Mouse (Mus musculus) kidney, postnatal 10 days (tissue): ENCODE results near the gene Galnt10.

Source experiments
- DNase-seq: peaks from one replicate; pipeline ENCODE4 v3.0.0; 2021; ENCODE audit warnings: mixed read lengths

Galnt10 gene

DNA sequence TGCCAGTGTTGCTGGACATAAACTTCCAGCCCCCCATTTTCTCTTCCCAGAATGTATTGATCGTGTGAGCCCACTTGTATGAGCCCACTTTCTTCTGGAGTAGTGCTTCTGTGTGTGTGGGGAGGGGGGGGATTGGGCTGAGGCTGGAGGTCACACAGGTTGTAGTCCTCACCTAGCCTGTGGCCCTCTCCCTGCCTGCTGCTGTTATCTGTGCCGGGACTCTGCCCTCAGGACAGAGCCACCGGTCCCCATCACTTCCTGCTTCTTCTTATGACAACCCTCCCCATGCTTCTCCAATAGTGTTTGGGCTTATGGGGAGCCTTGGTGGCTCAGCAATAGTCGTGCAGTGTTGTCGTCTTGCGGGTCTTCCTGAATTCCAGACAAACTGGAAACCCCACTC, 46.7 kb downstream of the Galnt10 start:
- no peak for DNase-seq

- no peak for DNase-seq
Measured at GRCm38 (mm10) chr11:57692726-57693125, 47.5 kb downstream of the Galnt10 start.

GRCm38 (mm10) chr11:57694486-57694885, 49.2 kb downstream of the Galnt10 start:
- no peak for DNase-seq

DNA sequence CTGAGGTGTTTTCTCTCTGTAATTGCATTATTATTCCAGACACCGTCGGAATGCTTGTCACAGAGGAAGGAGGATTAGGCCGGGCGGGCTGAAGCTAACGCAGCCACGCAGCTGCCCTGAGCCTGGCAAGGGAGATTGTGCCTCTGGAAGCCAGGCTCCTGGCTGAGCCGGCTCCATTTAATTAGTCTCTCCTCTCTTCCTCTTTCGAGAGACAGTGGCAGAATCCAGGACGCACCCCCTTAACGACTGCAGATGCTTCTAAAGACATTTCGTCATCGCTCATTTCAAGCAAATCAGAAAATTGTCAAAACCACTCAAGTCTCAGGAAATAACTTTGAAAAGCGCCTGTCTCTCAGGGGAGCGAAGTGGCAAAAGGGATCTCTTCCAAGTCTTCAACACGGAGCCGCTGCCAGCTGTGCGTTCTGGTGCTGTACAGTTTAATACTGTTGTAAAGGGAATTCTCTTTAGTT, 51.0 kb downstream of the Galnt10 start:
- no peak for DNase-seq

DNA sequence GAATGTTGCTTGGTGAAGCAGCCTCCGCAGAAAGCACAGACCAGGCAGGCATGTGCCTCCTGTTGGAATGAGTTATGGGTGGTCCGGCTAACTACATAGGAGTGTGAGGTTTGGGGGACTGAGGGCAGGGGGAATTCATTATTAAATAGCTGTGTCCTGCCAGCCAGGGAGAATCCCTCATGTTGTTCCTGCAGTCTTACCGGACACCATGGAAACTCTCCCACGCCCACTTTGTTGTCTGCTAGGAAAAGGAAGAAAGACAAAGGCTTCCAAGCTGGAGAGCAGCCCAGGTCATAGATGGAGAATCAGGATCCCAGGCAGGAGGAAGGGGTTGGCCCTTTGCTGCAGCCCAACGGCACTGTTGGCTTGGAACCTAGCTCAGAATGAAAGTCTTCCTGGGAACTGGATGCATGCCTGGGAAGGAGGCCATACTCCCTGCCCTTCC, 51.6 kb downstream of the Galnt10 start:
- peak; percentile 71 for DNase-seq

DNA sequence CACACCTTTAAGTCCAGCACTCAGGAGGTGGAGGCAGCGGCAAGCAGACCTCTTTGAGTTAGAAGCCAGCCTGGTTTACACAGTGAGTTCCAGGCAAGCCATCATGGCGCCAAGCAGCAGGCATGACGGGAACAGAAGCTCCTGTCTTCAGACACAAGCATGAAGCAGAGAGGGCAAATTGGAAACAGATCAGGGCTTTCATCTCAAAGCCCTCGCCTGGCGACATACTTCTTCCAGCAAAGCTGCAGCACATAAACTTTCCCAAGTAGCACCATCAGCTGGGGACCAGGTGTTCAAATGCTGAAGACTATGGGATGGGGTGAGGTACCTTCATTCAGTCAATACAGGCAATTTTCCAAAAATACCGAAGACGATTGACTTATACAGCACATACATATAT, 54.9 kb downstream of the Galnt10 start:
- no peak for DNase-seq

- peak; percentile 51 for DNase-seq
Measured at GRCm38 (mm10) chr11:57701193-57701925, 56.1 kb downstream of the Galnt10 start.

DNA sequence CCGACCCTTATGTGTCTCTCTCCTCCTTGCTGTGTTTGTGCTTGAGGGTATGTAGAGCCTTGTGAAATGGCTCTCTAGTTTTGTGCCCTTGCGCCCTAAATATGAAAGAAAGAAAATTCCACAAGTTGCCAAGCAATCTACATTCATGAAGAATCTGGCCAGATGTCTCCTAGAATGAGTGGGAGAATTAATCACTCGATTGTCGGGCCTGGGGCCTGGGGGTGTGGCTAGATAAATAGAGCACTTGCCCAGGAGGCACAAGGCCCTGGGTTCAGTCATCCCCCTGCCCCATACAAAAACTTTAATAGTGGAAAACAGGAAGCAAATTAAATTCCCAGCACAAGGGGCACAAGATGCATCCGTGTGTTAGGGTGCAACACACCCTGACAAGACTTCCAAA, 56.7 kb downstream of the Galnt10 start:
- DNase-seq: no peak

DNA sequence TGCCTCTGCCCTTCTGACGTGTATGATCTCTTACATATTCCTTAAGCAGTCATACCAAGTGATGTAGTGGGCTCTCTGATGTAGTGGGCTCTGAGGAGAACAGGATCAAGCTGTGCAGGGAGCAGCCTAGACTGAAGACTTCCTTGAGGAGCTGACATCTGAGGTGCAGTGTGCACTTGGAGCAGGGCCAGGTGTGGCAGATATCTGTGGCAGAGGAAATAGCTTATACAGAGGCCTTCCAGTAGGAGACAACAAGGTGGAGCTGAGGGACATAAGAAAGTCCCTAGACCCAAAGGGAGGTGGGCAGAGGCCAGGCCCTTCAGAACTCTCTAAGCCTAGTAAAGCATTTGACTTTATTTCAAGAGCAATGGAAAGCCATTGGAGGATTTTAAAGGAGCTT, 61.4 kb downstream of the Galnt10 start:
- DNase-seq: no peak

DNA sequence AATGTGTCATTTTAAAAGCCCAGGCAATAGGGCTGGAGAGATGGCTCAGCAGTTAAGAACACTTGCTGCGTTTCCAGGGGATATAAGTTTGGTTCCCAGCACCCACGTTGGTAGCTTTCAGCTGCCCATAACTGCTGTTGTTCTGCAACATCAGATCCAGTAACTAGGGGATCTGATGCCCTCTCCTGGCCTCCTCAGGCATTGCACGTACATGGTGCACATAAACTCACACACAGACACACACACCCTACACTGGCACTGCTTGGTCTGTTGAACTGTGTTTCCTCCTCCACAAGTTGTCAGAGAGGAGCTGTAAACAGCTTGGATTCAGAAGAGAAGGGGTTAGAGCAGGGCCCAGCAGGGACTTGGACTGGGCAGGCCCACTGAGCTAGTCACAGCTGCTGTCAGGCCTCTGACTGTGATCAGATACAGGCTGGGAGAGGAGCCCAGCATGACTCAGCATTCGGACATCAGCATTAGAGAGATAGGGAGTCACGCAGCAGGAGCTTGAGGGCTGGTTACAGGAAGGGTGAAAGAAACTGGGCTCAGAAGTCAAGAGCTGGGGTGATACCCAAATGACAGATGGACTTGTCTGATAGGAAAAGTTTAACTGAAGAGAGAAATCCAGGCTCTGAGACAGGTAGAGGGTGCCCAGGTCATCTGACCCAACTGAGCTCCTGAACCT, 62.0 kb downstream of the Galnt10 start:
- DNase-seq: no peak

DNA sequence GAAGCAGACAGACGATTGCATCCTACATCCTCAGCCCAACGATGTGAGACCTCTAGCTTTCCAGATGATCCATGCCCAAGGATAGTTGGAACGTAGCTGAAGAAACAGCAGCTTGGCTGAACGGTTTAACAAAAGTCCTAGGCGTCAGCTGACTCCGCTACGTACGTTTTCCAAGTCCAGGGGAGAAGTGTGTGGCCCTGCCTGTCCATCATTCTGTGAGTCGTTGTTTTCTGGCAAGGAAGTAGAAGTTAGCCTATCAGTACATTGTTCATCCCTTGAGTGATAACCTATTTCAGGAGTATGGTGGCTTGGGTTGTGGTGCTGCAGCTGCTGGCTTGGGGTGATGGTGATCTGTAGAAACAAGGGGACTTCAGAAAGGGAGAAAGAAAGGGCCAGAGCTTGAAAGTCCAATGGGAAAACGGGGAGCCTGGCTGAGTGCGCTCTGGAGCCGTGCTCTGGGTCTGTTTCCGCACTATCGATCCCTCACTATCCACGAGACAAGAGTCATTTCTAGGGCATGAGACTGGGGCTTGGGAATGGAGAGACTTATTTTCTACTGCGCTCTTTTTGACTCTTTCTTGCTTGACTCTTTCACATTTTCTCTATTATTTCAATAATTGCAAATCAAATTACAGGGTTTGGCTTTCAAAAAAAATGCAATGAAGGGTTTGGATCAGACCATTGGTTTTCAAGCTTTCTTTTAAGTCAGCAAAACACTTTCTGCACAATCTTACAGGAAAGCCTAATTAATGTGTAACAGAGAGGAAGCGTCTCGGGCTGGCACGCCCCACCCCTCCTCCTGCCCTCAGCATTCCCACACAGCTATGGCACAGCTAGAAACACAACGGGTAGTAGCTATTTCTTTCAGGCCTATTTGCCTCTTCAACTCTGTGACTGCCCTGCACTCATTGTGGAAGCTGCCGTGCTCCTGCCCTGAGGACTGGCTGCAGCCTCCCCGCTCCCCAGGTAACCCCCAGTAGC, 63.2 kb downstream of the Galnt10 start:
- DNase-seq: peak; percentile 53

DNA sequence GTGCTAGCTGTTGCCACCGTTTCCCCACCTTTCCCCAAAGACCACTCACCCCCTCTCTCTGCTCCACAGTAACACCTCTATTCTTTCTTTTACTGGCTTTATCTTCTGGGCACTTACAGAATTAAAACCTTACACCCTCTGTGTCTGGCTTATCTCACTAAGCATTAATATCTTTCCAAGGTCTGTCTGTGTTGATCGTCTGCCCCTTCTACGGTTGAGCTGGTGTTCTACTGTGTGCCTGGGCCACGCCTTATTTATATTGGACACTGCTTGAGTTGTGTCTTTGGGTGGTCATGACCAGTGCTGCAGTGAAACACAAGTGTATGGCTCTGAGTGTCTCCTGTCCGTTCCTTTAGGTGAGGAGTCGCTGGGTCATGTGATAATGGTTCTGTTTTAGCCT, 68.7 kb downstream of the Galnt10 start:
- DNase-seq: no peak

DNA sequence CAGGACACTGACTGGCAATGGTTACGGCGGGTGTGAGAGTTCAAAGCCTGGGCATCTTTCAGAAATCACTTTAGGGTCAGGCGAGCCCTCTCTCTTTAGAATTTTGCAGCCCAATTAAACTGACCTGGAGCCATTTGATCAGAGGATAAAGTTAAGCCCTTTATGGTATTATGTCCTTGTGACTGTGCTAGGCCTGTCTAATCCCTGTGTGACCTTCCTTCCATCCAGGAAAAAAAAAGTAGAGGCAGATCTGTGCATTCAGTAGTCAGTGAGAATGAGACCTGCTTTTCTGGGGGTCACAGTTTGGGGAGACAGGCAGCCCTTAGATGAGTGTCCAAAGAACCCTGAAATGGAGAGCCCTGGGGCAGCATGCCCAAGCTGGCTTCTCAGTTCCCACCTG, 71.5 kb downstream of the Galnt10 start:
- DNase-seq: no peak

DNA sequence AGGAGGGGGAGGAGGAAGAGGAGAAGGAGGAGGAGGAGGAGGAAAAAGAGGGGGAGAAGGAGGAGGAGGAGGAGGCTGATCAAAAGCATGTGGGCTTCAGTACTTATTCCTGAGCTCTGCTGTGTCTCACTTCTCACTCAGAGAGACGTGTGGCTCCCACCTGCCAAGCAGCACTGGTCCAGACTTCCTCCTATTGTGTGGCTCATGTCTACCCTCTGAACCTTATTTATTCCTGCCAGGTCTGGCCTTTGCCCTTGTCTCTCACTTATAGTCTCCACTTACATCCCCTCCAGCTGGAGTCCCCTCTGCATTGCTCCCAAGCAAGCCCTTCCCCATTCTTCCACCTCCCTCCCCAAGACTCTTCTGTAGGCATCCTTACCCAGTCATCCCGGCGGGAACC, 72.2 kb downstream of the Galnt10 start:
- no peak for DNase-seq

- no peak for DNase-seq
Measured at GRCm38 (mm10) chr11:57718081-57718480, 72.8 kb downstream of the Galnt10 start.

- no peak for DNase-seq
Measured at GRCm38 (mm10) chr11:57719631-57720030, 74.4 kb downstream of the Galnt10 start.

GRCm38 (mm10) chr11:57720076-57720475, 74.8 kb downstream of the Galnt10 start:
- DNase-seq: no peak

DNA sequence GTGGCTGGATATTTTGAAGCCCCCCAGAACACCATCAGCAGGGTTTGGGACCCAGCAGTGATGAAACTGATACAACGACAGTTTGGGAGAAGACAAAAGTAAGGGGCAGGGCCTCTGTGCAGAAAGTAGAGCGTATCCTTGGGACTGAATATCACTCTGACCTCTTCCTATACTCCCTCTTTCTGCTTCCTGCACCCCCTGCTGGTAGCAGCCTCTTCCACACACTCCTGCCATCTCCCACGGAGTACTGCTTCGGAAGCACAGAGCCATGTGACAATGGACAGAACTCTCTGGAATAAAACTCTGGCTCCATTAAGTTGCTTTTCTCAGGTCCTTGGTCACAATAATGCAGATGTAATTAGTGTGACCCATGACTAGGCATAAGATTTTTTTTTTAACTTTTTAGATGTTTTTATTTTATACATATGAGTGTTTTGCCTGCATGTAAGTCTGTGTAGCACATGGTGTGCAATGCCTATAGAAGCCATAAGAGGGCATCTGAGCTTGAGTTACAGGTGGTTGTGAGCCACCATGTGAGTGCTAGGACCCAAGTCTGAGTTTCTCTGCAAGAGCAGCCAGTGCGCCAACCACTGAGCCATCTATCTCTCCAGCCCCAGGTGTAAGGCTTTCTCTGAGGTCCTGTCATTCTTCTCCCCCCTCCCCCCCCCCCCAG, 79.7 kb downstream of the Galnt10 start:
- DNase-seq: peak; percentile 70

DNA sequence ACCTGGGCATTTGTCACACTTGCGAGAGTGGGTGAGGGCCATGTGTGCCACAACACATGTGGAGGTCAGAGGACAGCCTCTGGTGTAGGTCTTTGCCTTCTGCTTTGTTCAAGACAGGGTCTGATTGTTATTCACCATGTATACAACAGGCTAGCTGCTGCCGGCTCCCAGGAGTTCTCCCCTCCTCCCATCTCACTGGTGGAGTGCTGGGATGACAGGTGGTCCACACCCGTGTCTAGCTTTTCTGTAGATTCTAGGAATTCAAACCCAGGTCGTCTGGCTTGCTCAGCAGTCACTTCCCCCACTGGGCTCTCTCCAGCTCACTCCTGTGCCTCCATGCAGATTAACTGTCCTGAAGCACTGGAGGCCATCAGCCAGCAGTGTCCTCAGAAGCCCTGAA, 80.7 kb downstream of the Galnt10 start:
- no peak for DNase-seq

- peak; percentile 58 for DNase-seq
Measured at GRCm38 (mm10) chr11:57727303-57727969, 82.2 kb downstream of the Galnt10 start.

- peak; percentile 21 for DNase-seq
Measured at GRCm38 (mm10) chr11:57732410-57733281, 87.4 kb downstream of the Galnt10 start.
